Mouse (Mus musculus): ENCODE results near the gene Pkn1. TPM values are rescaled to one million over a fixed set of nuclear protein-coding genes. Genes with fewer than 3 reads are reported as not detected.

The Pkn1 gene
- total RNA-seq, 1 experiment from 2014 or later: 125 TPM

- peak; percentile 96 for DNase-seq
Observed at GRCm38 (mm10) chr8:83724697-83725482, 25.9 kb upstream of the Pkn1 start.

- DNase-seq: no peak
Observed at GRCm38 (mm10) chr8:83723447-83724083, 24.6 kb upstream of the Pkn1 start.

GRCm38 (mm10) chr8:83722631-83723030, 23.7 kb upstream of the Pkn1 start:
- no peak for DNase-seq

GRCm38 (mm10) chr8:83721405-83722025, 22.5 kb upstream of the Pkn1 start:
- DNase-seq: peak; percentile 75

GRCm38 (mm10) chr8:83719693-83720092, 20.7 kb upstream of the Pkn1 start:
- no peak for DNase-seq

- DNase-seq: no peak
Observed at GRCm38 (mm10) chr8:83719048-83719447, 20.1 kb upstream of the Pkn1 start.

GRCm38 (mm10) chr8:83716563-83716962, 17.6 kb upstream of the Pkn1 start:
- no peak for DNase-seq

- peak; percentile 28 for DNase-seq
Observed at GRCm38 (mm10) chr8:83715771-83716170, 16.8 kb upstream of the Pkn1 start.

GRCm38 (mm10) chr8:83715031-83715690, 16.2 kb upstream of the Pkn1 start, which contains the start of gene Ddx39:
Gene Ddx39 (plus strand): TSS chr8:83715177.
- peak; percentile 97 for DNase-seq

- no peak for DNase-seq
Observed at GRCm38 (mm10) chr8:83714676-83715030, 15.7 kb upstream of the Pkn1 start.

GRCm38 (mm10) chr8:83707554-83707953, 8.6 kb upstream of the Pkn1 start:
- DNase-seq: no peak

- no peak for DNase-seq
Observed at GRCm38 (mm10) chr8:83706411-83706810, 7.4 kb upstream of the Pkn1 start.

- DNase-seq: no peak
Observed at GRCm38 (mm10) chr8:83703426-83703825, 4.4 kb upstream of the Pkn1 start.

- peak; percentile 66 for DNase-seq
Observed at GRCm38 (mm10) chr8:83700423-83701085, 1.6 kb upstream of the Pkn1 start.

- DNase-seq: no peak
Observed at GRCm38 (mm10) chr8:83699566-83699965, 587 bp upstream of the Pkn1 start.

GRCm38 (mm10) chr8:83698291-83698660, 703 bp downstream of the Pkn1 start:
- DNase-seq: peak; percentile 64

- DNase-seq: peak; percentile 89
Observed at GRCm38 (mm10) chr8:83697374-83698220, 1.4 kb downstream of the Pkn1 start.

- no peak for DNase-seq
Observed at GRCm38 (mm10) chr8:83695351-83696106, 3.5 kb downstream of the Pkn1 start.

GRCm38 (mm10) chr8:83694369-83695160, 4.4 kb downstream of the Pkn1 start:
- DNase-seq: no peak
